Mouse (Mus musculus): ENCODE data around the gene Arpc5. TPM values are rescaled to one million over a fixed set of nuclear protein-coding genes. Genes with fewer than 3 reads are reported as not detected.
A peak's percentile ranks its signal among the peaks of the same experiment; 100 is the strongest.

The Arpc5 gene
- polyA plus RNA-seq, 1 experiment from 2014 or later, result 205 TPM

DNA sequence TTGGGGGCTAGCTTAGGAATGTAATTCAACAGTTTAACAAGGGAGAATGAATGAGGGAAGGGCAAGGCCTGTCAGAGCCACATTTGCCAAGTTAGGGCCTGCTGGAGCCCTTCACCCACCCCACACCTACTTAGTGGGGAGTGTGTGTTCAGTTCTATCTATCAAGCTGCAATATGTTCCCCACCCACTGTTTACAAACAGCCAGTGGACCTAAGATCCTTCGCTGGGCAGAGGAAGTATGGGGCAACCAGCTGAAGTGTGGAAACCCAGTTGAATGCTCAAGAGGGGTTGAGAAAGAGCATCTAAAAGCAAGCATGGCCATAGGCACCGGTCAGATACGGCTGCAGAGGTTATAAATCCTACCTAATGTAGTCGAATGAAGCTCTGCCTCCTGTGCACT is 20.6 kb downstream of the Arpc5 start:
- H3K27me3 ChIP-seq, result no peaks in the 10 kb centered on the region
- no peak overlapping the region for H3K4me2 ChIP-seq (replicated peaks)
- peaks cover 8% of the 10 kb centered on the region; the same call in 1 of the 2 replicates for H3K4me1 ChIP-seq
- H3K4me3 ChIP-seq, result no peak overlapping the region
- no peak overlapping the region for H3K27ac ChIP-seq
- H3K9ac ChIP-seq, result no peak overlapping the region
- no peak for ATAC-seq (ENCODE audit: insufficient number of reproducible peaks, insufficient read depth, low FRiP score, low TSS enrichment)
- no peaks in the 10 kb centered on the region for H3K36me3 ChIP-seq
- H3K9me3 ChIP-seq, result no peaks in the 10 kb centered on the region
- WGBS, result 91% methylated on average over 4 of the region's 4 CpGs

- H3K4me1 ChIP-seq, result peaks cover 8% of the 10 kb centered on the region; the same call in 1 of the 2 replicates
- no peaks in the 10 kb centered on the region for H3K36me3 ChIP-seq
- H3K9ac ChIP-seq, result no peak overlapping the region
- H3K4me3 ChIP-seq, result no peak overlapping the region
- ATAC-seq (ENCODE audit: insufficient number of reproducible peaks, insufficient read depth, low FRiP score, low TSS enrichment), result no peak
- no peak overlapping the region for H3K27ac ChIP-seq
- WGBS, result 22% methylated on average over 4 of the region's 4 CpGs
- H3K9me3 ChIP-seq, result no peaks in the 10 kb centered on the region
- no peak overlapping the region for H3K4me2 ChIP-seq (replicated peaks)
- H3K27me3 ChIP-seq, result no peaks in the 10 kb centered on the region
Measured at GRCm38 (mm10) chr1:152788121-152788660, 21.8 kb downstream of the Arpc5 start.

- 34% methylated on average over 12 of the region's 12 CpGs for WGBS
- no peak overlapping the region for H3K4me2 ChIP-seq (replicated peaks)
- no peak overlapping the region for H3K9ac ChIP-seq
- H3K27me3 ChIP-seq, result no peaks in the 10 kb centered on the region
- H3K4me1 ChIP-seq, result peaks cover 8% of the 10 kb centered on the region; the same call in 1 of the 2 replicates
- no peak overlapping the region for H3K27ac ChIP-seq
- no peak for ATAC-seq (ENCODE audit: insufficient number of reproducible peaks, insufficient read depth, low FRiP score, low TSS enrichment)
- H3K9me3 ChIP-seq, result no peaks in the 10 kb centered on the region
- no peaks in the 10 kb centered on the region for H3K36me3 ChIP-seq
- H3K4me3 ChIP-seq, result no peak overlapping the region
Measured at GRCm38 (mm10) chr1:152790254-152790653, 23.9 kb downstream of the Arpc5 start.

DNA sequence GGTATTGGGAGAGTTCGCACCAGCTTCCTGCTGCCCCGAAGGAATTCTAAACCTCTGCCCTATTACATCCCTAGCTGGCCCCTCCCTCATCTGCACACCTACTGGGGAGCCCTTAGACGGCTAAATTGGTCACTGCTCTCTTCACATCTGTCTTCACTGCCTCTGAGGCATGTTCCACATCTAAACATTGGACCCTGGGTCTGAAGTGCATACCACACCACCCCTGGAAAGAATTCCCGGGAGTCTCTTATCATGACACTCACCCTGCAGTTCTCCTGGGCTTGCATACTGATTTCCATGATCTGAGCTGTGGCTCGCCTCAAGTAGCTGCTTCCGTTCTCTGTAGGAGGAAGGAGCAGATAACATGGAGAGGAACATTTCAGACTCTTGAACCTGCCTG is 24.5 kb downstream of the Arpc5 start:
- Histone ChIP-seq H3K9ac (no peak overlapping the region), H3K27ac (no peak overlapping the region)
- ATAC-seq (ENCODE audit: insufficient number of reproducible peaks, insufficient read depth, low FRiP score, low TSS enrichment), result no peak

GRCm38 (mm10) chr1:152791269-152791668 is 24.9 kb downstream of the Arpc5 start:
- H3K27ac ChIP-seq, result no peak overlapping the region
- H3K9me3 ChIP-seq, result no peaks in the 10 kb centered on the region
- no peak overlapping the region for H3K4me3 ChIP-seq
- H3K27me3 ChIP-seq, result no peaks in the 10 kb centered on the region
- H3K4me2 ChIP-seq (replicated peaks), result no peak overlapping the region
- no peaks in the 10 kb centered on the region for H3K36me3 ChIP-seq
- no peak for ATAC-seq (ENCODE audit: insufficient number of reproducible peaks, insufficient read depth, low FRiP score, low TSS enrichment)
- H3K9ac ChIP-seq, result no peak overlapping the region
- peaks cover 8% of the 10 kb centered on the region; the same call in 1 of the 2 replicates for H3K4me1 ChIP-seq
- 39% methylated on average over 4 of the region's 4 CpGs for WGBS

More for the DNA sequence above, 24.5 kb downstream of the Arpc5 start:
- no peak overlapping the region for H3K4me3 ChIP-seq
- no peaks in the 10 kb centered on the region for H3K9me3 ChIP-seq
- no peaks in the 10 kb centered on the region for H3K27me3 ChIP-seq
- H3K4me2 ChIP-seq (replicated peaks), result no peak overlapping the region
- peaks cover 8% of the 10 kb centered on the region; the same call in 1 of the 2 replicates for H3K4me1 ChIP-seq
- no peaks in the 10 kb centered on the region for H3K36me3 ChIP-seq
- 22% methylated on average over 6 of the region's 6 CpGs for whole genome bisulfite sequencing

DNA sequence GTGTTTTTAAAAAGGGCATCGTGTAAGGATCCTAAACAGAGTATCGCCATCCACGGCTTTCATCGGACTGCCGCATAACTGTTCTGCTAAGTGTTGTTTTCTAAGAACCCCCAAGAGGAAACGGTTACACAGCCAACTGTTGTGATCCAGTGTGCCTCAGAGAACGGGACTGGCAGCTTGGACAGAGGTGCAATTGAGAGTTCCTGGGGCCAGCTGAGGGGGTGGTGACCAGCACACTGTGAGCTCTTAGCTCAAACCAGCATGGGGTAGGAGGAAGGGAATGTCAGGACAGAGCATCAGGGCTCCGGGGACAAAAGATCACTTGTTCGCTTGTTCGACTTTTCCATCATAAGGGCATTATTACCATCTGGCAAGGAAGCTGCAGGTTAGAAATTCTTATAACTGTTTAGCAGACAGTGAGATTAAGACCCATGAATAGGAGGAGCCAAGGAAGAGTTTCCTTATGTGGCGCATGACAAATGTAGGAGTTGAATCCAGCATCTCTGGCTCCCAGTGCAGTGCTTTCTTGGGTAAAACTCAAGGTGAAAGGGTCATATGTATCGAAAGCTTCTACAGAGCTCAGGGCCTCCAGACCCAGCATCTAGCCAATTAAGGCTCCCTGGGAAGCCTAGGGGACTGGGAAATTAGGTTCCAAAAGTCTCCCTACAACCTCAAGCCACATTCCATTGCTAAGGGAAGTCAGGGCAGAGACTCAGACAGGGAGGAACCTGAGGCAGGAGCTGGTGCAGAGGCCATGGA is 26.6 kb downstream of the Arpc5 start:
- peaks cover 8% of the 10 kb centered on the region; the same call in 1 of the 2 replicates for H3K4me1 ChIP-seq
- no peaks in the 10 kb centered on the region for H3K9me3 ChIP-seq
- H3K36me3 ChIP-seq, result no peaks in the 10 kb centered on the region
- no peak overlapping the region for H3K4me3 ChIP-seq
- no peaks in the 10 kb centered on the region for H3K27me3 ChIP-seq
- 15% methylated on average over 12 of the region's 12 CpGs for WGBS
- no peak for ATAC-seq (ENCODE audit: insufficient number of reproducible peaks, insufficient read depth, low FRiP score, low TSS enrichment)
- H3K27ac ChIP-seq, result no peak overlapping the region
- H3K4me2 ChIP-seq (replicated peaks), result no peak overlapping the region
- H3K9ac ChIP-seq, result no peak overlapping the region

DNA sequence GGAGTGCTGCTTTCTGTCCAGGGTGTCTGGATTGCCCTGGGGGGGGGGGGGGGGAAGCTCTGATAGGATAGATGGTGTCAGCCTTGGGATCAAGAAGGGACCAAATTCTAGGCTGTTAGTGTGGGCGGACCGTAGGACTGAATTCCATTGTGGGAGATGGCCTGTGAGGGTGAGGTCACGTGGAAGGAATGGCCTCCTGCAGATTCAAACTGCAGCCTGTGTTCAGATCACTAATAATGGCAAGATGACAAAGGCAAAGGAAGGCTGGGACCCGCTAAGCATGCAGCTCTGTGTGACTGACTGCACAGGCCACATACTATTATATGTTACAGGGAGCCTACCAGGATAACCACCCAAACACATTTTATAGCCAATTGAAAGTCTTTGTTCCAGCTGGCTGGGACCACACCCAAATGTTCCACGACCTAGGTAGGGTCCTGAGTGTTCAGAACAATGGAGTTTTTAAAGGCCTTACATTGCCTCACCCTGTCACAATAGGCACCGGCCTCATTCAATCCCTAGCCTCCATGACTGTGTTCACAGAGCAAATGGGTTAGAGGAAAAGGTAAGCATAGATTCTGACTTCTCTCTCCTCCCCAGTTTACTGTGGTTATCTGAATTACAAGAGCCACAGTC is 27.3 kb downstream of the Arpc5 start:
- no peak overlapping the region for H3K9ac ChIP-seq
- H3K27me3 ChIP-seq, result no peaks in the 10 kb centered on the region
- WGBS, result 42% methylated on average over 6 of the region's 6 CpGs
- 0 out of 2 replicates have a peak overlapping the region, but pooled peaks have one; percentile 0 for H3K27ac ChIP-seq
- no peak overlapping the region for H3K4me3 ChIP-seq
- no peaks in the 10 kb centered on the region for H3K9me3 ChIP-seq
- no peaks in the 10 kb centered on the region for H3K36me3 ChIP-seq
- peaks cover 8% of the 10 kb centered on the region; the same call in 1 of the 2 replicates for H3K4me1 ChIP-seq
- ATAC-seq (ENCODE audit: insufficient number of reproducible peaks, insufficient read depth, low FRiP score, low TSS enrichment), result no peak
- no peak overlapping the region for H3K4me2 ChIP-seq (replicated peaks)

DNA sequence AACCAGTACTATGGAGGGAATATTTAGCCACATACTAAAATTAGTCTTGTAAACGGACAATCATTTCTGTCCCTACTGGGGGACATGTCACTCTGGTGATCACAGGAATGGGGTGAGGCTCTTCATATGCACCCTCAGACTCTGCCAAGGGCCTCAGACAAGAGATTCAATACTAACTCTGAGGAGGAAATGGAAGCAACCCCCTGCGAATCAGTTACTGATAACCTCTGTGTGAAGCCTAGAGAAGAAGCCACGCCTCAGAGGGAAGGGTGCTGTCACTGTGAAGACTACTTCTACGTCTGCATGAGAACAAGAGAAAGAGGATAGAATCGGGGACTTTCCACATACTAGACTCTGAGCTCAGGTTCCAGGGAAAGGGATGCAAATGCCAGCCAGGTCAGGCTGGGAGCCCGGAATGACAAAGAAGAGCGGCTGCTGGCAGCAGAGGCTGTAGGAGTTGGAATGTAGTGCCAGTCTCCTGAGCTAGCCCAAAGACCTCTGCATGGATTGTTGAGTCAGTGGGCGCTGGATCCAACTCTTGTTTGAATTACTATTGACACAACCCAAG is 29.4 kb downstream of the Arpc5 start:
- Histone ChIP-seq H3K27ac (no peak overlapping the region), H3K9me3 (no peaks in the 10 kb centered on the region), H3K4me3 (no peak overlapping the region), H3K4me1 (peaks cover 10% of the 10 kb centered on the region; the same call in 1 of the 2 replicates), H3K36me3 (no peaks in the 10 kb centered on the region), H3K4me2 (replicated peaks) (no peak overlapping the region), H3K27me3 (no peaks in the 10 kb centered on the region), H3K9ac (no peak overlapping the region)
- 70% methylated on average over 8 of the region's 8 CpGs for WGBS
- ATAC-seq (ENCODE audit: insufficient number of reproducible peaks, insufficient read depth, low FRiP score, low TSS enrichment), result no peak

- Histone ChIP-seq H3K4me3 (no peak overlapping the region), H3K9me3 (no peaks in the 10 kb centered on the region), H3K36me3 (no peaks in the 10 kb centered on the region), H3K4me2 (replicated peaks) (no peak overlapping the region), H3K27me3 (no peaks in the 10 kb centered on the region), H3K4me1 (0 out of 2 replicates have a peak, but pooled peaks cover 4% of the 10 kb centered on the region), H3K9ac (no peak overlapping the region), H3K27ac (no peak overlapping the region)
- ATAC-seq (ENCODE audit: insufficient number of reproducible peaks, insufficient read depth, low FRiP score, low TSS enrichment), result no peak
- 81% methylated on average over 8 of the region's 8 CpGs for WGBS
Measured at GRCm38 (mm10) chr1:152796683-152797263, 30.4 kb downstream of the Arpc5 start.

- Histone ChIP-seq H3K9ac (no peak overlapping the region), H3K4me2 (replicated peaks) (no peak overlapping the region), H3K4me1 (0 out of 2 replicates have a peak, but pooled peaks cover 4% of the 10 kb centered on the region), H3K27ac (no peak overlapping the region), H3K9me3 (no peaks in the 10 kb centered on the region), H3K27me3 (no peaks in the 10 kb centered on the region), H3K36me3 (no peaks in the 10 kb centered on the region), H3K4me3 (no peak overlapping the region)
- no peak for ATAC-seq (ENCODE audit: insufficient number of reproducible peaks, insufficient read depth, low FRiP score, low TSS enrichment)
- 57% methylated on average over 9 of the region's 9 CpGs for WGBS
Measured at GRCm38 (mm10) chr1:152798125-152798524, 31.8 kb downstream of the Arpc5 start.

- H3K9me3 ChIP-seq, result no peaks in the 10 kb centered on the region
- H3K27ac ChIP-seq, result no peak within 1 kb of the TSS
- ATAC-seq (ENCODE audit: insufficient number of reproducible peaks, insufficient read depth, low FRiP score, low TSS enrichment), result peak; percentile 80; the same call in 1 of the 2 replicates
- no peak within 1 kb of the TSS for H3K4me3 ChIP-seq
- WGBS, result 14% methylated on average over 2 of the region's 2 CpGs
- no peaks in the 10 kb centered on the region for H3K36me3 ChIP-seq
- H3K4me2 ChIP-seq (replicated peaks), result no peak within 1 kb of the TSS
- no peaks in the 10 kb centered on the region for H3K27me3 ChIP-seq
- H3K4me1 ChIP-seq, result 0 out of 2 replicates have a peak, but pooled peaks cover 4% of the 10 kb centered on the region
- no peak within 1 kb of the TSS for H3K9ac ChIP-seq
Measured at GRCm38 (mm10) chr1:152799897-152800296, 33.6 kb downstream of the Arpc5 start, which contains the start of gene Ncf2. Gene Ncf2, plus strand, starts transcription at chr1:152800194.
